22 mouse cellular contexts compared by ENCODE assay signal in the genomic region with DNA sequence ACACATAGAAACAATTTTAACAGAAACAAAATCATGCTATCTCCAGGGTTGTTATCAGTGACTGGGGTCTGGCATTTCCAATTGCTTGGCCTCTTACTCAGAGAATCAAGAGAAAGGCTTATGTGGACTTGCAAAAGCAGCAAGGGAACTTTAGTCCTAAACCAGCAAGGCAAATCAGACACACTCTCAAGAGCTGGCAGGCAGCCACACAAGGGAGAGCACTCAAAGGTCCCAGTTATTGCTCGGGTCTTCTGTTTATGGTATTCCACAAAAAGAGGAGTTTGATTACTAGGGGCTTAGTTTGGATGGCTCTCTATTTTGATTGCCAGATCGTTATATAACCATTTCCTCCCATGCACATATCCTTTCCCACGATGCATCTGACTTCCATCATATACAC. TPM values are rescaled to one million over a fixed set of nuclear protein-coding genes. Genes with fewer than 3 reads are reported as not detected.
DNase-seq lines count a peak whose midpoint lies in the region; ATAC-seq and TF ChIP-seq lines count a peak whose summit lies in the region.
"Had no signal": no experiment of that assay in that cellular context is flagged by ENCODE, and none has a peak within 500 bp of the region (broad histone marks: within the 10 kb centered on the region; RNA-seq: fewer than 3 reads in every experiment).

No protein-coding gene starts in this region.

- H3K27ac ChIP-seq in heart, embryonic 15.5 days = peak overlapping the region; percentile 5; the same call in 1 of the 2 replicates
- no peak overlapping the region for H3K27ac ChIP-seq in heart, embryonic 11.5 days (ENCODE audit: low read depth, low read length)
- 0 out of 2 replicates have a peak overlapping the region, but pooled peaks have one; percentile 9 for H3K27ac ChIP-seq in lung, embryonic 15.5 days
- peak overlapping the region; percentile 29; the same call in 1 of the 2 replicates for H3K27ac ChIP-seq in small intestine, adult 2 months (ENCODE audit: insufficient read depth, low read depth, low read length)
- no peak overlapping the region for H3K27ac ChIP-seq in stomach, postnatal 0 days (replicated peaks)
- H3K27ac ChIP-seq: embryonic facial prominence, embryonic 13.5 days; forebrain, embryonic 12.5 days; hindbrain, embryonic 12.5 days; left cerebral cortex, adult 2 months; limb, embryonic 15.5 days; midbrain, embryonic 13.5 days had no signal

- no peak for TF ChIP-seq EP300 in stomach, postnatal 0 days (optimal IDR thresholded peaks at IDR 0.05)

- TF ChIP-seq POLR2A in small intestine, adult 2 months (IDR thresholded peaks at IDR 0.05; ENCODE audit: low read depth, low read length) = no peak

- 28% methylated on average over 3 of the region's 3 CpGs for WGBS in heart, embryonic 15.5 days
- WGBS in heart, embryonic 11.5 days (ENCODE audit: insufficient replicate concordance) = 58% methylated on average over 3 of the region's 3 CpGs
- 17% methylated on average over 3 of the region's 3 CpGs for WGBS in lung, embryonic 15.5 days
- 28% methylated on average over 3 of the region's 3 CpGs for WGBS in small intestine, adult 2 months
- WGBS in stomach, postnatal 0 days = 52% methylated on average over 3 of the region's 3 CpGs

- H3K9me3 ChIP-seq in heart, embryonic 15.5 days (replicated peaks) = no peaks in the 10 kb centered on the region
- H3K9me3 ChIP-seq in heart, embryonic 11.5 days (replicated peaks; ENCODE audit: control insufficient read depth, low read length) = no peaks in the 10 kb centered on the region
- no peaks in the 10 kb centered on the region for H3K9me3 ChIP-seq in lung, embryonic 15.5 days
- no peaks in the 10 kb centered on the region for H3K9me3 ChIP-seq in stomach, postnatal 0 days (ENCODE audit: control insufficient read depth, low read length)
- H3K9me3 ChIP-seq: embryonic facial prominence, embryonic 13.5 days; forebrain, embryonic 12.5 days; hindbrain, embryonic 12.5 days; limb, embryonic 15.5 days; megakaryocyte, embryonic 14.5 days; midbrain, embryonic 13.5 days had no signal

- no peak for ATAC-seq in heart, embryonic 15.5 days (replicated peaks; ENCODE audit: insufficient number of reproducible peaks, insufficient read depth, low FRiP score, low read depth)
- ATAC-seq in heart, embryonic 11.5 days (replicated peaks; ENCODE audit: insufficient number of reproducible peaks, low FRiP score, low TSS enrichment) = no peak
- ATAC-seq in lung, embryonic 15.5 days (ENCODE audit: borderline replicate concordance, extremely low read depth, low FRiP score, low TSS enrichment) = peak; percentile 44; the same call in 1 of the 2 replicates
- ATAC-seq in stomach, postnatal 0 days (ENCODE audit: low FRiP score, low TSS enrichment) = no peak
- ATAC-seq: CD4-positive, CD25-positive, alpha-beta regulatory T cell, adult 4 months; midbrain, embryonic 13.5 days had no signal

- no peak overlapping the region for H3K9ac ChIP-seq in heart, embryonic 15.5 days
- H3K9ac ChIP-seq in heart, embryonic 11.5 days (ENCODE audit: low read depth, low read length) = no peak overlapping the region
- H3K9ac ChIP-seq in lung, embryonic 15.5 days = no peak overlapping the region
- H3K9ac ChIP-seq in stomach, postnatal 0 days (ENCODE audit: low read length) = no peak overlapping the region
- H3K9ac ChIP-seq: embryonic facial prominence, embryonic 13.5 days; forebrain, embryonic 12.5 days; hindbrain, embryonic 12.5 days; limb, embryonic 15.5 days; midbrain, embryonic 13.5 days had no signal

- H3K4me3 ChIP-seq in heart, embryonic 15.5 days = no peak overlapping the region
- H3K4me3 ChIP-seq in heart, embryonic 11.5 days (ENCODE audit: low read depth, low read length) = no peak overlapping the region
- no peak overlapping the region for H3K4me3 ChIP-seq in lung, embryonic 15.5 days
- H3K4me3 ChIP-seq in small intestine, adult 2 months (ENCODE audit: low read depth, low read length) = no peak overlapping the region
- no peak overlapping the region for H3K4me3 ChIP-seq in stomach, postnatal 0 days (ENCODE audit: low read depth, low read length)
- H3K4me3 ChIP-seq: embryonic facial prominence, embryonic 13.5 days; erythroblast, embryonic 14.5 days; forebrain, embryonic 12.5 days; hindbrain, embryonic 12.5 days; left cerebral cortex, adult 2 months; limb, embryonic 15.5 days; megakaryocyte, embryonic 14.5 days; midbrain, embryonic 13.5 days had no signal

- TF ChIP-seq CTCF in small intestine, adult 2 months (IDR thresholded peaks at IDR 0.05; ENCODE audit: extremely low read depth, insufficient read length, insufficient replicate concordance, low read depth, low read length) = no peak
- TF ChIP-seq CTCF in stomach, postnatal 0 days (IDR thresholded peaks at IDR 0.05; ENCODE audit: low read depth) = no peak

- peaks cover 29% of the 10 kb centered on the region for H3K4me1 ChIP-seq in heart, embryonic 15.5 days (replicated peaks)
- H3K4me1 ChIP-seq in heart, embryonic 11.5 days (ENCODE audit: control insufficient read depth, insufficient read depth, low read length) = peaks cover 12% of the 10 kb centered on the region
- peaks cover 28% of the 10 kb centered on the region for H3K4me1 ChIP-seq in lung, embryonic 15.5 days
- peaks cover 24% of the 10 kb centered on the region for H3K4me1 ChIP-seq in small intestine, adult 2 months (ENCODE audit: control insufficient read depth, insufficient read depth, insufficient read length, low read length)
- peaks cover 3% of the 10 kb centered on the region; the same call in 1 of the 2 replicates for H3K4me1 ChIP-seq in stomach, postnatal 0 days (replicated peaks; ENCODE audit: control insufficient read depth, insufficient read depth)

- no peak overlapping the region for H3K4me2 ChIP-seq in heart, embryonic 15.5 days
- H3K4me2 ChIP-seq in heart, embryonic 11.5 days = no peak overlapping the region
- no peak overlapping the region for H3K4me2 ChIP-seq in lung, embryonic 15.5 days
- H3K4me2 ChIP-seq in stomach, postnatal 0 days (replicated peaks; ENCODE audit: low read depth) = no peak overlapping the region
- H3K4me2 ChIP-seq: embryonic facial prominence, embryonic 13.5 days; forebrain, embryonic 12.5 days; hindbrain, embryonic 12.5 days; limb, embryonic 15.5 days; midbrain, embryonic 13.5 days had no signal

- H3K27me3 ChIP-seq in heart, embryonic 15.5 days = no peaks in the 10 kb centered on the region
- no peaks in the 10 kb centered on the region for H3K27me3 ChIP-seq in heart, embryonic 11.5 days (ENCODE audit: control insufficient read depth, insufficient read depth, low read length)
- H3K27me3 ChIP-seq in lung, embryonic 15.5 days = no peaks in the 10 kb centered on the region
- no peaks in the 10 kb centered on the region for H3K27me3 ChIP-seq in small intestine, adult 2 months (ENCODE audit: control insufficient read depth, insufficient read depth, low read length)
- no peaks in the 10 kb centered on the region for H3K27me3 ChIP-seq in stomach, postnatal 0 days (ENCODE audit: control insufficient read depth, insufficient read depth, low read length)
- H3K27me3 ChIP-seq: embryonic facial prominence, embryonic 13.5 days; hindbrain, embryonic 12.5 days; limb, embryonic 15.5 days; midbrain, embryonic 13.5 days had no signal

- no peak for DNase-seq in lung, postnatal 25 days (ENCODE audit: low spot score)
- peak; percentile 75 for DNase-seq in kidney, postnatal 10 days
- no peak for DNase-seq in stomach, postnatal 0 days (ENCODE audit: low spot score)
- DNase-seq: adrenal gland, postnatal 25 days; cerebellum, adult 8-10 months; cerebellum, postnatal 36 days; embryo, embryonic 11 days; layer of hippocampus, adult 9-11 months; left cerebral cortex, postnatal 4 days had no signal

- H3K36me3 ChIP-seq in heart, embryonic 15.5 days = no peaks in the 10 kb centered on the region
- no peaks in the 10 kb centered on the region for H3K36me3 ChIP-seq in heart, embryonic 11.5 days (ENCODE audit: control insufficient read depth, insufficient read depth, low read length)
- no peaks in the 10 kb centered on the region for H3K36me3 ChIP-seq in lung, embryonic 15.5 days
- H3K36me3 ChIP-seq in small intestine, adult 2 months (ENCODE audit: control insufficient read depth, insufficient read depth, low read length) = no peaks in the 10 kb centered on the region
- H3K36me3 ChIP-seq in stomach, postnatal 0 days (ENCODE audit: control insufficient read depth, insufficient read depth, low read length) = no peaks in the 10 kb centered on the region
- H3K36me3 ChIP-seq: embryonic facial prominence, embryonic 13.5 days; forebrain, embryonic 12.5 days; hindbrain, embryonic 12.5 days; limb, embryonic 15.5 days; midbrain, embryonic 13.5 days had no signal

RNA-seq across cellular contexts. Expression of a gene that starts 38.8 kb away (rescaled TPM):
- polyA plus RNA-seq in heart, embryonic 15.5 days (2015; fragmentation: Nextera tagmentation; extraction: Ambion mirVana) = 34.9 and 40.4 TPM in 2 replicates
- polyA plus RNA-seq in heart, embryonic 11.5 days (2014; fragmentation: Nextera tagmentation; extraction: Ambion mirVana) = 45.5 and 59.9 TPM in 2 replicates
- polyA plus RNA-seq in lung, embryonic 15.5 days (2015; fragmentation: Nextera tagmentation; extraction: Ambion mirVana) = 72.1 and 73.6 TPM in 2 replicates
- 28.7 and 98.8 TPM in 2 replicates for polyA plus RNA-seq in small intestine, adult 2 months (2012; rRNA removed)
- polyA plus RNA-seq in stomach, postnatal 0 days (2015; fragmentation: Nextera tagmentation; extraction: Ambion mirVana) = 17.4 and 18.7 TPM in 2 replicates

Comparison
In these comparisons a context has a peak if more than half of its experiments do, and no peak if none do; other contexts are left out.
1. H3K27ac ChIP-seq: peak in heart, embryonic 15.5 days (single experiment), lung, embryonic 15.5 days (single experiment) and small intestine, adult 2 months (single experiment); none in heart, embryonic 11.5 days (single experiment) and stomach, postnatal 0 days (single experiment).